Mouse (Mus musculus) hindbrain, embryonic 14.5 days (tissue): Measurements from ENCODE around the gene Dnm1. TPM values are rescaled to one million over a fixed set of nuclear protein-coding genes. Genes with fewer than 3 reads are reported as not detected.
"Not testable (repeated sequence)": the region's sequence is repeated elsewhere in the genome, so short reads cannot be mapped to it uniquely, and the experiment has no call there.

Source experiments
- ATAC-seq: fragments of 200-750 bp; cut with Nextera tagmentation; 2 replicates; pipeline ENCODE4 v1.8.0; 2017; ENCODE audit warnings: moderate number of reproducible peaks, mild to moderate bottlenecking, moderate TSS enrichment, moderate library complexity; ENCODE audit not compliant: low FRiP score
- DNase-seq: peaks from one replicate; pipeline ENCODE4 v3.0.0-alpha.2; 2015; ENCODE audit warnings: low spot score
- H3K27ac ChIP-seq: fragments of 300-500 bp; sonication (generic); 2 replicates; pipeline ENCODE4 v1.5.1; 2014; ENCODE audit warnings: mild to moderate bottlenecking, moderate library complexity
- H3K27me3 ChIP-seq: fragments of 300-500 bp; sonication (generic); 2 replicates; pipeline ENCODE4 v1.6.1; 2014; ENCODE audit warnings: mild to moderate bottlenecking, low read length, mixed read lengths; ENCODE audit not compliant: control insufficient read depth, insufficient read depth
- H3K36me3 ChIP-seq: fragments of 300-500 bp; sonication (generic); replicated peaks from 2 replicates; pipeline ENCODE4 v1.6.1; 2014; ENCODE audit not compliant: control insufficient read depth, insufficient read depth
- H3K4me1 ChIP-seq: fragments of 300-500 bp; sonication (generic); replicated peaks from 2 replicates; pipeline ENCODE4 v1.6.1; 2014; ENCODE audit warnings: antibody characterized with exemption, low read length, mixed read lengths; ENCODE audit not compliant: control insufficient read depth, insufficient read depth
- H3K4me2 ChIP-seq: fragments of 300-500 bp; sonication (generic); replicated peaks from 2 replicates; pipeline ENCODE4 v1.6.1; 2014; ENCODE audit warnings: mild to moderate bottlenecking, moderate library complexity
- H3K4me3 ChIP-seq: fragments of 300-500 bp; sonication (generic); replicated peaks from 2 replicates; pipeline ENCODE4 v1.5.1; 2014; ENCODE audit warnings: mild to moderate bottlenecking, low read length
- H3K9ac ChIP-seq: fragments of 300-500 bp; sonication (generic); 2 replicates; pipeline ENCODE4 v1.6.1; 2014
- H3K9me3 ChIP-seq: fragments of 300-500 bp; sonication (generic); 2 replicates; pipeline ENCODE4 v1.6.1; 2016; ENCODE audit warnings: low read length; ENCODE audit not compliant: control insufficient read depth
- WGBS: fragments of 180-500 bp; shearing (Covaris S2); extraction: QIAGEN DNeasy Blood & Tissue Kit; methylation state at CpG from one replicate; pipeline ENCODE4 v1.1.7; 2014; 5-methylcytosine and 5-hydroxymethylcytosine counted together
- polyA plus RNA-seq: library from polyadenylated mRNA; unstranded; fragments of >200 nt; fragmentation: Nextera tagmentation; extraction: Ambion mirVana; gene quantifications from 2 replicates; pipeline ENCODE4 v1.2.1, GENCODE M21; 2014

The Dnm1 gene
- polyA plus RNA-seq, 1 experiment from 2014 or later: 123 TPM

GRCm38 (mm10) chr2:32363376-32364106, 10.4 kb upstream of the Dnm1 start:
- DNase-seq: no peak
- WGBS: 9% methylated on average over 19 of the region's 19 CpGs

GRCm38 (mm10) chr2:32362817-32363340, 9.7 kb upstream of the Dnm1 start:
- DNase-seq (peak; percentile 91), ATAC-seq (peak; percentile 84)
- under 1% methylated on average over 53 of the region's 53 CpGs for WGBS
- H3K27ac ChIP-seq: peak overlapping the region; percentile 83
- H3K4me1 ChIP-seq: peaks cover 17% of the 10 kb centered on the region
- H3K36me3 ChIP-seq: peaks cover 33% of the 10 kb centered on the region
- H3K9me3 ChIP-seq: no peaks in the 10 kb centered on the region
- H3K4me3 ChIP-seq: peak overlapping the region; percentile 75
- peak overlapping the region; percentile 88 for H3K9ac ChIP-seq
- H3K27me3 ChIP-seq: 0 out of 2 replicates have a peak, but pooled peaks cover 8% of the 10 kb centered on the region
- H3K4me2 ChIP-seq: peak overlapping the region; percentile 85

More at GRCm38 (mm10) chr2:32363376-32364106, 10.4 kb upstream of the Dnm1 start:
- Histone ChIP-seq H3K27me3 (0 out of 2 replicates have a peak, but pooled peaks cover 8% of the 10 kb centered on the region), H3K9me3 (no peaks in the 10 kb centered on the region), H3K27ac (peak overlapping the region; percentile 83), H3K36me3 (peaks cover 39% of the 10 kb centered on the region), H3K9ac (peak overlapping the region; percentile 88), H3K4me3 (peak overlapping the region; percentile 75), H3K4me1 (peaks cover 17% of the 10 kb centered on the region), H3K4me2 (peak overlapping the region; percentile 85)
- peak; percentile 44 for ATAC-seq

- 45% methylated on average over 5 of the region's 5 CpGs for WGBS
- peak overlapping the region; percentile 83; the same call in 1 of the 2 replicates for H3K27ac ChIP-seq
- peaks cover 27% of the 10 kb centered on the region for H3K36me3 ChIP-seq
- DNase-seq, H3K27me3 ChIP-seq, ATAC-seq, H3K9me3 ChIP-seq: not testable (repeated sequence)
- peak overlapping the region; percentile 75 for H3K4me3 ChIP-seq
- H3K9ac ChIP-seq: peak overlapping the region; percentile 88
- H3K4me1 ChIP-seq: peaks cover 17% of the 10 kb centered on the region
- H3K4me2 ChIP-seq: peak overlapping the region; percentile 85
These were observed 9.1 kb upstream of the Dnm1 start for GRCm38 (mm10) chr2:32362274-32362673.

DNA sequence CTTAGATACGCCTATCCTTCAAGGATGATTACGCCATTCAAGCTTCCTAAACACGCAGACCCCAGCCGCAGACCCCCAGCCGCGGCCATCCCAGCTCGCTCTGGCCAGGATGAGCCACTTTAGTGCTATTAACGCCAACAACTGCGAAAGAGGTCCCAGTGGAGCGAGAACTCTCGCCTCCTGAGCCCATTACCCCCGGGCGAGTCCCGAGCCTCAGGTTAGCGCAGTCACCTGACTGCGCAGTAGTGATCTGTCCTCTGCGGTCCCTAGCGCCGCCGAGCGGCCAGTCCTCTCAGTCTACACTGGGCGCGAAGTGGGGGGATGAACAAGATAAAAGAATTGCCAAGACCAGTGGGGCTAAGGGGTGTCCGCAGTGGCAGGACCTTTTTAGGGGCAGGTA, 8.3 kb upstream of the Dnm1 start:
- Histone ChIP-seq H3K4me1 (peaks cover 17% of the 10 kb centered on the region), H3K4me2 (peak overlapping the region; percentile 56), H3K9me3 (no peaks in the 10 kb centered on the region), H3K27ac (no peak overlapping the region), H3K36me3 (peaks cover 18% of the 10 kb centered on the region), H3K4me3 (peak overlapping the region; percentile 21), H3K9ac (peak overlapping the region; percentile 34; the same call in 1 of the 2 replicates), H3K27me3 (0 out of 2 replicates have a peak, but pooled peaks cover 8% of the 10 kb centered on the region)
- DNase-seq (no peak), ATAC-seq (no peak)
- 2% methylated on average over 24 of the region's 24 CpGs for WGBS

GRCm38 (mm10) chr2:32360741-32361140, 7.6 kb upstream of the Dnm1 start:
- peak; percentile 71 for DNase-seq
- Histone ChIP-seq H3K4me1 (peaks cover 17% of the 10 kb centered on the region), H3K36me3 (peaks cover 13% of the 10 kb centered on the region), H3K9me3 (no peaks in the 10 kb centered on the region), H3K4me3 (peak overlapping the region; percentile 21), H3K9ac (peak overlapping the region; percentile 34; the same call in 1 of the 2 replicates), H3K27ac (no peak overlapping the region), H3K4me2 (peak overlapping the region; percentile 56), H3K27me3 (0 out of 2 replicates have a peak, but pooled peaks cover 8% of the 10 kb centered on the region)
- 7% methylated on average over 14 of the region's 14 CpGs for WGBS
- no peak for ATAC-seq

GRCm38 (mm10) chr2:32358381-32358780, 5.2 kb upstream of the Dnm1 start:
- DNase-seq: no peak
- 65% methylated on average over 10 of the region's 10 CpGs for WGBS

GRCm38 (mm10) chr2:32357710-32358109, 4.6 kb upstream of the Dnm1 start:
- WGBS: 75% methylated on average over 3 of the region's 3 CpGs
- DNase-seq: no peak
- ATAC-seq: no peak

More at GRCm38 (mm10) chr2:32358381-32358780, 5.2 kb upstream of the Dnm1 start:
- Histone ChIP-seq H3K4me1 (peaks cover 10% of the 10 kb centered on the region), H3K27ac (no peak overlapping the region), H3K9ac (no peak overlapping the region), H3K4me3 (no peak overlapping the region), H3K36me3 (no peaks in the 10 kb centered on the region), H3K27me3 (0 out of 2 replicates have a peak, but pooled peaks cover 8% of the 10 kb centered on the region), H3K9me3 (no peaks in the 10 kb centered on the region), H3K4me2 (no peak overlapping the region)
- no peak for ATAC-seq

GRCm38 (mm10) chr2:32356216-32356615, 3.1 kb upstream of the Dnm1 start:
- peaks cover 18% of the 10 kb centered on the region for H3K4me1 ChIP-seq
- H3K36me3 ChIP-seq: no peaks in the 10 kb centered on the region
- H3K27ac ChIP-seq: no peak overlapping the region
- DNase-seq: no peak
- 86% methylated on average over 10 of the region's 10 CpGs for WGBS
- no peaks in the 10 kb centered on the region for H3K9me3 ChIP-seq
- 0 out of 2 replicates have a peak, but pooled peaks cover under 1% of the 10 kb centered on the region for H3K27me3 ChIP-seq
- no peak overlapping the region for H3K4me3 ChIP-seq
- H3K4me2 ChIP-seq: no peak overlapping the region
- no peak overlapping the region for H3K9ac ChIP-seq
- no peak for ATAC-seq

More at GRCm38 (mm10) chr2:32357710-32358109, 4.6 kb upstream of the Dnm1 start:
- no peak overlapping the region for H3K4me3 ChIP-seq
- no peaks in the 10 kb centered on the region for H3K36me3 ChIP-seq
- H3K4me1 ChIP-seq: peaks cover 11% of the 10 kb centered on the region
- H3K27me3 ChIP-seq: 0 out of 2 replicates have a peak, but pooled peaks cover 8% of the 10 kb centered on the region
- H3K4me2 ChIP-seq: no peak overlapping the region
- H3K27ac ChIP-seq: no peak overlapping the region
- no peak overlapping the region for H3K9ac ChIP-seq
- H3K9me3 ChIP-seq: no peaks in the 10 kb centered on the region

GRCm38 (mm10) chr2:32354336-32354895, 1.3 kb upstream of the Dnm1 start:
- H3K4me2 ChIP-seq: no peak overlapping the region
- no peak overlapping the region for H3K9ac ChIP-seq
- H3K27me3 ChIP-seq: no peaks in the 10 kb centered on the region
- H3K27ac ChIP-seq: no peak overlapping the region
- no peak overlapping the region for H3K4me3 ChIP-seq
- 0 out of 2 replicates have a peak, but pooled peaks cover under 1% of the 10 kb centered on the region for H3K36me3 ChIP-seq
- DNase-seq (no peak), ATAC-seq (no peak)
- no peaks in the 10 kb centered on the region for H3K9me3 ChIP-seq
- peaks cover 24% of the 10 kb centered on the region for H3K4me1 ChIP-seq
- 87% methylated on average over 3 of the region's 3 CpGs for WGBS
